7 mouse cellular contexts compared by ENCODE assay signal in genomic region chr4:85514205-85514681, GRCm38 (mm10). TPM values are rescaled to one million over a fixed set of nuclear protein-coding genes. Genes with fewer than 3 reads are reported as not detected.
DNase-seq lines count a peak whose midpoint lies in the region; TF ChIP-seq lines count a peak whose summit lies in the region.

No protein-coding gene starts in this region.

- WGBS in liver, adult 2 months, result 3% methylated on average over 33 of the region's 33 CpGs

- H3K27ac ChIP-seq in liver, adult 2 months (replicated peaks; ENCODE audit: insufficient read depth, low read depth, low read length), result no peak overlapping the region

- no peaks in the 10 kb centered on the region for H3K79me2 ChIP-seq in liver, adult 2 months (ENCODE audit: control insufficient read depth, insufficient read depth, low read length)

- peak overlapping the region; percentile 46; the same call in 1 of the 2 replicates for H3K4me3 ChIP-seq in liver, adult 2 months (ENCODE audit: insufficient read depth, low read depth, low read length)

- no peaks in the 10 kb centered on the region for H3K36me3 ChIP-seq in liver, adult 2 months (ENCODE audit: control insufficient read depth, insufficient read depth, low read length)

- 0 out of 2 replicates have a peak, but pooled peaks cover 3% of the 10 kb centered on the region for H3K27me3 ChIP-seq in liver, adult 2 months (ENCODE audit: control insufficient read depth, insufficient read depth, low read length)

- H3K4me1 ChIP-seq in liver, adult 2 months (ENCODE audit: control insufficient read depth, insufficient read depth, low read length), result no peaks in the 10 kb centered on the region

- no peak for TF ChIP-seq POLR2A in liver, adult 2 months (IDR thresholded peaks at IDR 0.05; ENCODE audit: extremely low read depth, insufficient read depth, low read length)

- intact Hi-C loops in gastrocnemius, postnatal 14 days (cut with DNase I; ENCODE audit: low total_unique reads), result no loop called here

- DNase-seq in adrenal gland, postnatal 25 days, result peak; percentile 21
- peak; percentile 66 to 72 for DNase-seq in cerebellum, postnatal 36 days
- peak; percentile 54 for DNase-seq in gastrocnemius, postnatal 14 days
- peak; percentile 13 for DNase-seq in kidney, adult 18-20 months
- no peak for DNase-seq in liver, adult 2 months (ENCODE audit: extremely low read depth, low read depth, low spot score)
- peak; percentile 78 for DNase-seq in neural tube, embryonic 10.5 days (ENCODE audit: extremely low spot score, low spot score)
- peak; percentile 26 for DNase-seq in urinary bladder, postnatal 25 days (ENCODE audit: low spot score)

- H3K9ac ChIP-seq in liver, adult 2 months (ENCODE audit: low read depth, low read length), result no peak overlapping the region

- no peak for TF ChIP-seq CTCF in liver, adult 2 months (IDR thresholded peaks at IDR 0.05; ENCODE audit: low read depth, low read length)

RNA-seq across cellular contexts. Expression of gene Adamtsl1, which starts 0.3 kb away (rescaled TPM):
- total RNA-seq in adrenal gland, postnatal 25 days (2021), result 8.7 and 10.6 TPM in 2 replicates
- total RNA-seq in gastrocnemius, postnatal 14 days (2021), result 10 to 100 TPM; 12.0 to 14.3 TPM
- 0.65 and 1.9 TPM in 2 replicates for total RNA-seq in liver, adult 2 months (2014; rRNA removed)
- polyA plus RNA-seq in liver, adult 2 months (2012; rRNA removed), result 0.17 and 0.61 TPM in 2 replicates
